Mouse (Mus musculus) heart, postnatal 25 days (tissue): Measurements from ENCODE around the gene Apoc2. TPM values are rescaled to one million over a fixed set of nuclear protein-coding genes. Genes with fewer than 3 reads are reported as not detected.
"Not testable (repeated sequence)": the region's sequence is repeated elsewhere in the genome, so short reads cannot be mapped to it uniquely, and the experiment has no call there.

ENCODE experiments used
- DNase-seq: peaks from one replicate; pipeline ENCODE4 v3.0.0; 2022; ENCODE audit warnings: low spot score
- intact Hi-C: fragments of 180-260 bp; cut with DNase I; formaldehyde crosslinking; loops from one replicate; pipeline ENCODE4 v1.15.1; 2025
- total RNA-seq, 2 experiments: library from RNA; stranded (reverse); gene quantifications; 2 replicates each; pipeline ENCODE4 v1.2.3; 2021

Gene Apoc2
- total RNA-seq, 2 experiments from 2014 or later: not detected

GRCm38 (mm10) chr7:19700299-19701068, 22.7 kb upstream of the Apoc2 start:
- no peak for DNase-seq
- intact Hi-C loops: loop anchor here (5.0 kb wide), 1 partner anchor 293 kb away; no protein-coding TSS in a partner anchor

DNA sequence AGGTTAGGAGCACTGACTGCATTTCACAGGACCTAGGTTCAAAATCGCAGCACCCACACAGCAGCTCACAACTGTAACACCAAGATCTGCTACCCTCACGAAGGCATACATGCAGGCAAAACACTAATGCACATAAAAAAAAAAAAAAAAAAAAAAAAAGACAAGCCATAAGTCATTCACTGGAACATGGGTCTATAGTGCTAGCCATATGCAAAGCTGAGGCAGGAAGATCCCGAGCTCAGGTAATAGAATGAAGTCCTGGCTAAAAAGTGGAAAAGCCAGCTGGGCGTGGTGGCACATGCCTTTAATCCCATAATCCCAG, 22.0 kb upstream of the Apoc2 start:
- DNase-seq: no peak
- intact Hi-C loops: loop anchor here (5.0 kb wide), 1 partner anchor 292 kb away; no protein-coding TSS in a partner anchor

DNA sequence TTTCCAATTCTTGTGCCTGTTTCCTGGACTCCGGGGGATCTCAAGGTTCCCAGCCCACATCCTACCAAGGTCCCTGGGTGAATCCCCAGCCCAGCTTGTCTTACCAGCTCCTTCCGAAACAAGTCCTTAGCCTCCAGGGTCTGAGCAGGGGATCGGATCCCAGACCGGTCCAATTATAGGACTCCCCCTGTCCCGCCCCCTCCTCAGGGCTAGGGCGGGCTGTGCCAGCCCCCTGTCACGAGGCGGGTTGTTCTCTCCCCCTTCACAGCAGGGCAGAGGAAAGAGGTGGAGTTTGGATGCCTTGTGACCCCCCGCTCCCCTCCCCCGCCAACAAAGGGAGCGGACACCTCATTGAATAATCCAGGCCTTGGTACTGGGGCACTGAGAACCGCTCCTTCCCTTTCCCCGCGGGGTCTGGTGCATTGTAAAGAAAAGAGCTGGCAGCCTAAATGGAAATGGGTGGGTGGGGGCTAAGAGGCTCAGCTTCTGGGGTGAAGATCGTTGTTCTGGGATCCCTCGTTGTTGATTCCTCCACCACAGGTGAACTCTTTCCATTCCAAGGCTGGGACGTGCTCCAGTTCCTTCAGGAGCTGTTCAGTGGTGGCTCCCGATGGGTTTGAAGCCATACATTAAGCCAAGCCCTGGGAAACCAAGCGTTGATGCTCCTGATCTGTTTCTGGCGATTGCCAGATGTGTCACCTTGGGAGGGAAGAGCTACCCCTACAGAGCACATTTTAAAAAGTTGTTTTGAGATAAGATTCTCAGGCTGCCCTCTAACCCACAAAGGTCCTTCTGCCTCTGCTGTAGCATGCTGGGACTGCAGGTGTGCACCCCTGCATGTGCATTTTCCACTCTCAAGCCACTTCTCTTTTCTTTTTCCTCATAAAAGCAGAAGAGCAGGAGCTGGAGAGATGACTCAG, 21.4 kb upstream of the Apoc2 start, which contains the start of gene Apoe:
TSS of gene Apoe (minus strand) at position 282 of the 920 bp plus-strand sequence.
- DNase-seq: peak; percentile 75
- intact Hi-C loops: no loop called here

GRCm38 (mm10) chr7:19697949-19698906, 20.5 kb upstream of the Apoc2 start:
- intact Hi-C loops: loop anchor here (1.0 kb wide), 1 partner anchor 28 kb away; no protein-coding TSS in a partner anchor
- DNase-seq: no peak

- no peak for DNase-seq
- intact Hi-C loops: no loop called here
Measured at GRCm38 (mm10) chr7:19696336-19696873, 18.7 kb upstream of the Apoc2 start.

DNA sequence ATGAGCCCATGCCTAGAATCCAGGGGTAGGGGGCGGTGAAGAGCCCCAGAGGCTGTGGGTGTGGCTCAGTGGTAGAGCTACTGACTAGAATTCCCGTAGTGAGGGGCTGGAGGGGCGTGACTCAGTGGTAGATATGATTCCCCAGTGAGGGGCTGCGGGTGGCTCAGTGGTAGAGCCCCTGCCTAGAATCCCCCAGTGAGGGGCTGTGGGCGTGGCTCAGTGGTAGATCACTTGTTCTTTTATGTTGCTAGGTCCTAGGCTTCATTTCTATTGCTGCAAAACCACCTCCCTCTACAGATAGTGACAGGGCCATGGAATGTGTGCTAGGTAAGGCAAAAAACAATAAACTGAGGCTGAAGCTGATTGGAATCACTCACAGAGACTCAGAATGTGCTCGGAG, 18.1 kb upstream of the Apoc2 start:
- intact Hi-C loops: no loop called here
- DNase-seq: no peak

DNA sequence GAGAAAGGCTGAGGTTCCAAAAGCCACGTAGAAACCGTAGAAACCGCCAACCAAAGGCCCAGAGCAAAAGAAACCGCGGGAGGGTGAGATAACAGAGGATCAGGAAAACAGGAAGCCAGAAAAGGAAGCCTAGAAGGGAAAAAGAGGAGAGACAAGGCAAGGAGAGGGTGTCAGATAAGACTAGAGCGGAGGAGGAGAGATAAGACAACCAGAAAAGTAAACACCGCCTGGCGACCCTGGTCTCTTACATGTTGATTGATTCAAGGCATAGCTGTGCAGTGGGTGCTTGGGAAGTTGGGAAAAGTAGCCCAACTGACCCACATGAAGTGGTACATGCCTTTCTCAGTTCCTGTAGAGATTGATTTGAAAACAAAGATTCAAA, 17.5 kb upstream of the Apoc2 start:
- intact Hi-C loops: no loop called here

DNA sequence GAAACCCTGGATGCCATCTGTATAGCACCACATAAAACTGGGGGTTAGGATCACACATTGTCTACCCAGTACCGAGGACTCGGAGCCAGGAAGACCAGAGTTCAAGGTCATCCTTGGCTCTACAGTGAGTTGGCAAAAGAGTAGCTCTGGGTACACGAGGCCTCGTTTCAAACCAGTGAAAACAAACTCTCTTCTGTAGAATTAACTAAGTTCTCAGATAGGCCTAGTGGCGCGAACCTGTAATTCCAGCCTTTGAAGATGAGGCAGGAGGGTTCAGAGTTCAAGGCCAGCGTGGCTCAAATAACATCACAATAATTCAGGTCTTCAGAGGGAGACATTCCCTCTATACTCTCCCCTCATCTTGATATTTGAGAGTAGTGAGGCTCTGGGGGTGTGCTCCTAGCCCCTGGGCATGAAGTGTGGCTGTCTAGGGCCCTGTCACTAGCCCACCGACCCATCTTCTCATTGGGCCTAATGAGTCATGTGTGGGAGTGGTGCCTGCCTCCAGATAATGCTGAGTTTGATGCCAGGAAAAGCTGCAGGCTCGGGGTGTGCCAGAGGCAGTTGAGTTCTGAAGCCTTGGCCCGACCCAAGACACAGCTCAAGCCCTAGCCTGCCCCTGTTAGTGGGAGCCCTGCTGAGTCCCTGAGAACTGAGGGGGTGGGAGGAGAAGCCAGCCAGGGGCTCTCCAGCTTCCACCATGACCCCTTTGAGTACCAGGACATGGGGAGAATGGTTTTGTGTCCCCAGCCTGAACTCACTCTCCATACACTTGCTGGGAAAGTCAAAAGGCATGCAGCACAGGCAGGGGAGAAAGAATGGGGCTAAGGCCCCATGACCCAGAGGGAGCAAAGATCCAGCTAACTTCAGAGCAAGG, 16.8 kb upstream of the Apoc2 start:
- DNase-seq: no peak

More for the DNA sequence above, 17.5 kb upstream of the Apoc2 start:
- no peak for DNase-seq

DNA sequence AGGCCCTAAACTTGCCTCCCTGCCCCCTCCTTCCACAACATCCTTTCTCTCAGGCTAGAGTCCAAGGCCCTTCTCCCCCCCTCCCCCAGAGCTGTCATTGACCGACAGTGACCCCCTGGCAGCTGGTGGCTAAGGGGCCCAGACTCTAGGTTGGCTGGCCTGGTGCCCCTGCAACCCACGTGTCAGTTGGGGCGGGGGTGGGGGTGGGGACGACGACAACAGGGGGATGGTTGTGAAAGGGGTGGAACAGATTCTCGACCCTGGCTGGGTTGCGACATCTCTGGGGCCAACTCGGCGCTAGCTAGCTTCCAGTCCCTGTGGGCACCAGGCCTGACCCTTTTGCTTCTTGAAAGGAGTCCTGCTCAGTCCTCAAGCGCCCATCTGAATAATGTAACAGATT, 15.7 kb upstream of the Apoc2 start:
- intact Hi-C loops: no loop called here
- DNase-seq: peak; percentile 61

More for the DNA sequence above, 16.8 kb upstream of the Apoc2 start:
- intact Hi-C loops: no loop called here

DNA sequence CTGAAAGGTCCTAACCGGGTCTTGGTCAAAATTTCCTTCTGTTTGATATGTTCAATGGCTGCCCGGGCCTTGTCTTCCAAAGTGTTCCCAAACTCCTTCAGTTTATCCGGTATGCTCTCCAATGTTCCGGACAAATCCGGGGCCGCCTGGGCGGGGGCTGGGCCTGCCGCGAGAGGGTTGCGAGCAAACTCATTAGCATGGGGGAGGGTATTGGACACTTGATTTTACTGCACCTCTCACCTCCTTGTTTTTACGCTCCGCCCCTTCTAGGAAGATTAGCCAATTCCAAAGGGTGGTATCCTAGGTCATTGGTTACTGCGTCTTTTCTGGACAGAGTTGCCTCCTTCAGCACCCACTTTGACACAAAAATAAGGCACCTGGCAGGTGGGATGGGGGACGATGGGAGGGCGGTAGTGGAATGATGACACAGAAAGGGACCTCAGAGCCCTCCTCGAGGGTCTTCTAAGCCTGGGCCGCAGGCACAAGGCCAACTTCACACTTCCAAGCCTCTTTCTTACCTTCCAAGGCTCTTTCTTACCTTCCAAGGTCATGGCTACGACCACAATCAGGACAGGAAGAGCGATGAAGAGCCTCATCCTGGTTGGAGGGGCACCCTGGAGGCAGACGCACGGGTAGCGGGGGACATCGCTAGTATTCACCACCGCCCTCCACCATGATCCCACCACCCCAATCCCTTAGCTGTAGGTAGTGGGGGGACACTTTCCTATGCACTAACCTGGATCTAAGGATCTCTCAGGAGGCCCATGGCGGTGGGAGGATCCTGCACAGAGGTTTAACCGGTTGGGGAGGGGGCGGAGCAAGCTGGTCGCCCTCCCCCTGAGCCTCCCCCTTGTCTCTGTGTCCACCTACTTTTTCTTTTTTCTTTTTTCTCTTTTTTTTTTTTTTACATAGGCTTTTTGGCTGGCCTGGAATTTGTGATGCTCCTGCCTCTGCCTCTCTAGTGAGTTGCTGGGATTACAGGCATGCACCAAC, 14.4 kb upstream of the Apoc2 start, which contains the start of gene Apoc1:
TSS of gene Apoc1 (minus strand) at position 788 of the 993 bp plus-strand sequence.
- intact Hi-C loops: no loop called here
- no peak for DNase-seq

- no peak for DNase-seq
Measured at GRCm38 (mm10) chr7:19691434-19691833, 13.7 kb upstream of the Apoc2 start.

DNA sequence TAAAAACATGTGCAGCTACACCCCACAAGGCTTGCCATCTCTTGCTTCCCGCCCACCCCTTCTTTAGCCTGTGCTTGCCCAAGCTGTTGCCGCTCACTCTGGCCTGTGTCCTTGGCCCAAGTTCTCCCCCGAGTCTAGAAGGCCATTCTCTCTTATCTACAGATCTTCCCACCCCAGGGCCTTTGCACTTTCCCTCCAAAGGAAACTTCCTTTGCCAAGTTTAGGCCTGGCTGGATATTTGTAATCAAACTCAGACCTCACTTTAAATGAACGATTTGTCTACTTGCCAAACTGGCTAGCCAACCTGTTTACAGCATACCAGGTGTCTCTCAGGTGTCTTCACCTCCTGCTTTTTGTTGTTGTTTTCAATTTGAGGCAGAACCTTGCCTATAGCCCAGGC, 13.1 kb upstream of the Apoc2 start:
- no peak for DNase-seq
- intact Hi-C loops: no loop called here

More at GRCm38 (mm10) chr7:19691434-19691833, 13.7 kb upstream of the Apoc2 start:
- intact Hi-C loops: no loop called here

DNA sequence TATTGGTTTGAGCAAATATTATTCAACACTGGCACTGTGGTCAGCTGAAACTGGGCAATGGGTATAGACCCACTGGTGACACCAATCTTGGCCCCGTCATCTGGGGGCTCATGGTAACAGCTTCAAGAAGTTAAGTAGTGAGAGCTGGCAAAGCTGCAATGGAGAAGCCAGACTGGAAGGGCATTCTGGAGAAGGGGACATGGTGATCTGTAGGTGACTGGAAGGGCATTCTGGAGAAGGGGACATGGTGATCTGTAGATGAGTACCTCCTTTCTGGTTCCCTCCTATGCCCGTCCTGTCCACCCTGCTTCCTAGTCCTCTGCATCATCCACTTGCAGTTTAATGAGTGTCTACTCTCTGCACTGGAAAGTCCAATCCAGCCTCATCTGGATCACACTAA, 10.9 kb upstream of the Apoc2 start:
- no peak for DNase-seq
- intact Hi-C loops: no loop called here

- intact Hi-C loops: no loop called here
- DNase-seq: no peak
Measured at GRCm38 (mm10) chr7:19688101-19688500, 10.4 kb upstream of the Apoc2 start.

DNA sequence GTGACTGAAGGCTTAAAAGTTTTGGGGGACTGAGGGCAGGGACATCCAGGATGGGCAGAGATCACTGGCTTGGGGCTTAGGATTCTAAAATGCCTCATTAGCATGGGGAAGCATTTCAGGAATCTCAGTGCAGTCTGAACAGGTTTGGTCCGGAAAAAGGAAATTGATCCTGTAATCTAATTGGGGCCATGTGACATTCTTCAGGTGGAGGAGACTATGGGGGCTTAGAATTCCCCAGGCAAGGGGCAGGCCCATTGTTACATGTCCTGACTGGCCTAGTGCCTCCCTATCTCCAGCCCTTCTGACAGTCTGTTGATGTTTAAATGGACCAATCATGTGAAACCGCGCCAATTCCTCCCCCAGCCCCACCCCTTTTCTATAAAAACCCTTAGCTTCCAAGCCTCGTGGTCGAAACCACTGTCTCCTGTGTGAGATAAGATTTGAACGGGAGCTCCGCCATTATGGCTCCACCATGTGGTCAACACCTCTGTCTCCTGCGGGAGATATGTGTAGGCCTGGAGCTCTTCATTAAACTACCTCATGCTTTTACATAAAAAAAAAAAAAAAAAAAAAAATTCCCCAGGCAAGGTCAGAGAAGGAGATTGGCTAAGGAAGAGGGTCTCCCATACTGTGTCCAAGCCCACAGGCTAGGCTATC, 9.3 kb upstream of the Apoc2 start:
- DNase-seq, intact Hi-C loops: not testable (repeated sequence)

GRCm38 (mm10) chr7:19686521-19686920, 8.8 kb upstream of the Apoc2 start:
- intact Hi-C loops: no loop called here

DNA sequence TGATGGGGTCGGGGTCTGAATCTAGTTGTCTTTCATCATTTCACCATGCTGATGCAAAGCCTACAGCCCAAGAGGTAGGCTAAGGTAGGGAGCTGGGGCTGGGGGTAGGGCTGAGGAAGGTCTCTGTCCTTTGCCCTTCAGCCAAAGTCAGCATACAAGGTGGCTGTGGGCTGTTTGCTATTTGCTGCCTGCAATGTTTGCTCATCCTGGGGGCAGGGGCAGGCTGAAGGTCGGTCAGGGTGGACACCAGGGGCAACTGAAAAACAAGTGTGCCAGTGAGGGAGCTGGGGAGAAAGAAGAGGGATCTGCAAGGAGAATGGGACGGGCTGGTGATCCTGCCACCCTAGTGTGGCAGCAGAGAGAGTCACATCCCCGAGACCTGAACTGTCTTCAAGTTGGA, 7.6 kb upstream of the Apoc2 start:
- no peak for DNase-seq
- intact Hi-C loops: no loop called here

More at GRCm38 (mm10) chr7:19686521-19686920, 8.8 kb upstream of the Apoc2 start:
- DNase-seq: no peak
